Mouse (Mus musculus) intestine, postnatal 0 days (tissue): Measurements from ENCODE around the gene Fam13c. TPM values are rescaled to one million over a fixed set of nuclear protein-coding genes. Genes with fewer than 3 reads are reported as not detected.

Experiments used
- ATAC-seq: fragments of 200-750 bp; cut with Nextera tagmentation; 2 replicates; pipeline ENCODE4 v1.8.0; 2017; ENCODE audit warnings: mild to moderate bottlenecking, moderate TSS enrichment, moderate library complexity
- H3K27ac ChIP-seq: fragments of 300-500 bp; sonication (generic); 2 replicates; pipeline ENCODE4 v1.5.1; 2014; ENCODE audit warnings: mild to moderate bottlenecking, low read depth, low read length, moderate library complexity
- H3K27me3 ChIP-seq: fragments of 300-500 bp; sonication (generic); replicated peaks from 2 replicates; pipeline ENCODE4 v1.6.1; 2014; ENCODE audit warnings: low read length, mixed read lengths; ENCODE audit not compliant: control insufficient read depth, insufficient read depth
- H3K36me3 ChIP-seq: fragments of 300-500 bp; sonication (generic); 2 replicates; pipeline ENCODE4 v1.6.1; 2014; ENCODE audit warnings: mild to moderate bottlenecking, moderate library complexity; ENCODE audit not compliant: control insufficient read depth, insufficient read depth
- H3K4me1 ChIP-seq: fragments of 300-500 bp; sonication (generic); replicated peaks from 2 replicates; pipeline ENCODE4 v1.6.1; 2014; ENCODE audit warnings: antibody characterized with exemption, low read length, mixed read lengths; ENCODE audit not compliant: control insufficient read depth, insufficient read depth
- H3K4me2 ChIP-seq: fragments of 300-500 bp; sonication (generic); replicated peaks from 2 replicates; pipeline ENCODE4 v1.6.1; 2014; ENCODE audit warnings: low read depth, mild to moderate bottlenecking, moderate library complexity
- H3K4me3 ChIP-seq: fragments of 300-500 bp; sonication (generic); 2 replicates; pipeline ENCODE4 v1.5.1; 2014; ENCODE audit warnings: low read depth, low read length
- H3K9ac ChIP-seq: fragments of 300-500 bp; sonication (generic); 2 replicates; pipeline ENCODE4 v1.6.1; 2014; ENCODE audit warnings: mild to moderate bottlenecking, low read depth, low read length
- H3K9me3 ChIP-seq: fragments of 300-500 bp; sonication (generic); 2 replicates; pipeline ENCODE4 v1.6.1; 2016; ENCODE audit warnings: mixed run types; ENCODE audit not compliant: control insufficient read depth
- CTCF ChIP-seq: sonication (generic); IDR thresholded peaks from 2 replicates; pipeline ENCODE4 v1.5.1; 2016; ENCODE audit warnings: low read depth, mild to moderate bottlenecking, control low read depth, antibody characterized with exemption, moderate library complexity
- WGBS: fragments of 180-500 bp; shearing (Covaris S2); extraction: QIAGEN DNeasy Blood & Tissue Kit; methylation state at CpG from one replicate; pipeline ENCODE4 v1.1.7; 2014; 5-methylcytosine and 5-hydroxymethylcytosine counted together
- polyA plus RNA-seq: library from polyadenylated mRNA; unstranded; fragments of >200 nt; fragmentation: Nextera tagmentation; extraction: Ambion mirVana; gene quantifications from 2 replicates; pipeline ENCODE4 v1.2.1, GENCODE M21; 2015

The Fam13c gene
- polyA plus RNA-seq, 1 experiment from 2014 or later: 2.9 TPM

- no peaks in the 10 kb centered on the region for H3K4me1 ChIP-seq
- no peak for ATAC-seq
- no peak overlapping the region for H3K9ac ChIP-seq
- no peaks in the 10 kb centered on the region for H3K36me3 ChIP-seq
- H3K27me3 ChIP-seq: no peaks in the 10 kb centered on the region
- 56% methylated on average over 7 of the region's 7 CpGs for WGBS
- no peak overlapping the region for H3K27ac ChIP-seq
- H3K9me3 ChIP-seq: no peaks in the 10 kb centered on the region
- no peak for TF ChIP-seq CTCF
- H3K4me3 ChIP-seq: no peak overlapping the region
- no peak overlapping the region for H3K4me2 ChIP-seq
Measured at GRCm38 (mm10) chr10:70484568-70485286, 44.4 kb downstream of the Fam13c start.

DNA sequence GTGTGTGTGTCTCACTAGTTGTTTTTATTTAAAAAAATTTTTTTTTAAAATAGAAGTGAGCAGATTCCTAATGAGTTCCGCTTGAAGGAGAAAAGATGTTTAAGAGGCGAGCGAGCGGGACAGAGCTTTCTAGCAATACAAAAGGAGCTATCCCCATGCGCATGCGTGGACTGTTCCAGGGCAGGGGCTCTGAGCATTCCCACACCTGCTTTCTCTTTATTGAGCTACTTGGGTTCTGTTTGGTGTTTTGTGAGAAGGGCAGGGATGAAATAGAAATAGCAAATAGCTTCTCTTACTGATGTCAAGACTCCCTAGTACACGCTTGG lies 45.0 kb downstream of the Fam13c start:
- H3K4me2 ChIP-seq: no peak overlapping the region
- ATAC-seq: no peak
- 71% methylated on average over 7 of the region's 7 CpGs for WGBS
- no peak overlapping the region for H3K27ac ChIP-seq
- H3K4me3 ChIP-seq: no peak overlapping the region
- no peaks in the 10 kb centered on the region for H3K4me1 ChIP-seq
- H3K9me3 ChIP-seq: no peaks in the 10 kb centered on the region
- no peak overlapping the region for H3K9ac ChIP-seq
- no peaks in the 10 kb centered on the region for H3K36me3 ChIP-seq
- TF ChIP-seq CTCF: no peak
- H3K27me3 ChIP-seq: no peaks in the 10 kb centered on the region

GRCm38 (mm10) chr10:70486651-70487050 lies 46.4 kb downstream of the Fam13c start:
- ATAC-seq: no peak
- 88% methylated on average over 6 of the region's 6 CpGs for WGBS

GRCm38 (mm10) chr10:70493891-70494290 lies 53.6 kb downstream of the Fam13c start:
- Histone ChIP-seq H3K4me3 (no peak overlapping the region), H3K4me1 (no peaks in the 10 kb centered on the region), H3K36me3 (no peaks in the 10 kb centered on the region), H3K9ac (no peak overlapping the region), H3K4me2 (no peak overlapping the region), H3K27me3 (no peaks in the 10 kb centered on the region), H3K9me3 (no peaks in the 10 kb centered on the region), H3K27ac (no peak overlapping the region)
- no peak for ATAC-seq
- TF ChIP-seq CTCF: no peak
- WGBS: 88% methylated on average over 3 of the region's 3 CpGs

More at GRCm38 (mm10) chr10:70486651-70487050, 46.4 kb downstream of the Fam13c start:
- H3K9me3 ChIP-seq: no peaks in the 10 kb centered on the region
- no peaks in the 10 kb centered on the region for H3K27me3 ChIP-seq
- no peaks in the 10 kb centered on the region for H3K4me1 ChIP-seq
- no peak overlapping the region for H3K9ac ChIP-seq
- H3K36me3 ChIP-seq: no peaks in the 10 kb centered on the region
- no peak overlapping the region for H3K4me2 ChIP-seq
- no peak for TF ChIP-seq CTCF
- H3K27ac ChIP-seq: no peak overlapping the region
- H3K4me3 ChIP-seq: no peak overlapping the region

DNA sequence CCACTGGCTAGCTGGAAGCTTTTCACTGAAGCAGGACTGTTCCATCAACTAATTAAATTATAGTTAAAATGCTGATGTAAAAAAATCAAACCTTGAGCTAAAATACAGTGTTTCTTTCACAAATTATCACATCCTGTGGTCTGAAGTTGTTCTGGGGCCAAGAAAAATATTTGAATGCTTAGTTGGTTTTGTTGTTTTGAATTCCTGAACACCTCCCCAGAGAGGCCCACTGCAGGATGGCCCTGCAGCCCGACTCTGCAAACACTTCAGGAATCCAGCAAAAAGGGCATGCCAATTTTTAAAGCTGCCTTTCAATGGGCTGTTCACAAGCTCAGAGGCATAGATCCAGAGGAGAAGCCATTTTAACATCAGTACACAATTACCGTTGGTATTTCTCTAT lies 54.2 kb downstream of the Fam13c start:
- H3K27me3 ChIP-seq: no peaks in the 10 kb centered on the region
- no peaks in the 10 kb centered on the region for H3K36me3 ChIP-seq
- no peak overlapping the region for H3K27ac ChIP-seq
- no peak overlapping the region for H3K4me2 ChIP-seq
- no peak for ATAC-seq
- no peak for TF ChIP-seq CTCF
- H3K4me1 ChIP-seq: no peaks in the 10 kb centered on the region
- no peaks in the 10 kb centered on the region for H3K9me3 ChIP-seq
- WGBS: 51% methylated on average over 2 of the region's 2 CpGs
- H3K9ac ChIP-seq: no peak overlapping the region
- no peak overlapping the region for H3K4me3 ChIP-seq

DNA sequence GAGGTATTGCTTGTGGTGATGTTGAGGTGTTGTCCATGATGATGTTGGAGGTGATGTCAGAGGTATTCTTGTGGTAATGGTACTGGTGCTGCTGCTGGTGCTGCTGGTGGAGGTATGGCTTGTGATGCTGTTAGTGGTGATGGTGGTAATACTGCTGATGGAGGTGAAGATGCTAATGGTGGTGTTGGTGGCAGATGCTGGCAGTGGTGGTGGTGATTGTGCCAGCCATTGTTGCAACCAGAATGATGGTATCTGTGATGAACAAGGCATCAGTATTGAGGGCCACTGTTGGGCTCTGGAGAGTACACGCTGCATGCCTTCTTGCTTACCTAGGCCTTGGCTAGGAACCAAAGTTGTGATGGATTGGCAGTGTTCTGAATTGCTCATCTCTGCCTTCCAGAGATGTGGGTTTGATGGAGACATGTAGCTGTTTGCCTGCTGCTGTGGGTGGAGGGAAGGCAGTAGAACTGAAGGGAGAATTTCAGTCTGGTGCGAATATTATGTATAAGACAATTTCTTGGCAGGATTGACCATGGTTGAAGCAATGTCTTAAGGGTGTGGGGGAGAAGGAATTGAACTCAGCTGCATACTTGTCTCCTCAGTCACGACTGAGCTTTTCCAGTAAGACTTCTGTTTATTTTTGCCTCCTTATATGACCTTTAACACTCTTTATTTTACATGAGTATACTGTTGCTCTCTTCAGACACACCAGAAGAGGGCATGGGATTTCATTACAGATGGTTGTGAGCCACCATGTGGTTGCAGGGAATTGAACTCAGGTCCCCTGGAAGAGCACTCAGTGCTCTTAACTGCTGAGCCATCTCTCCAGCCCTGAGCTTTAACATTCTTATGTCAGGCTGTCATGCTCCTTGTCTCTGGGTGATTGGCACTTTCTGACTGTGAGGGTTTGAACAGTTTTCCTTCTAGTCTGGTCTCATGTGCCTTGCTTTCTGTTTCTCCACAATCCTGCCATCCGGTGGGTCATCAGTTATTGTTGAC lies 55.1 kb downstream of the Fam13c start:
- 64% methylated on average over 4 of the region's 4 CpGs for WGBS
- no peak overlapping the region for H3K27ac ChIP-seq

More for the DNA sequence above, 55.1 kb downstream of the Fam13c start:
- H3K9ac ChIP-seq: no peak overlapping the region
- no peak for ATAC-seq
- no peak overlapping the region for H3K4me3 ChIP-seq
- H3K9me3 ChIP-seq: no peaks in the 10 kb centered on the region
- H3K4me1 ChIP-seq: no peaks in the 10 kb centered on the region
- no peak for TF ChIP-seq CTCF
- no peaks in the 10 kb centered on the region for H3K36me3 ChIP-seq
- H3K27me3 ChIP-seq: no peaks in the 10 kb centered on the region
- no peak overlapping the region for H3K4me2 ChIP-seq
